Mouse (Mus musculus) small intestine, adult 2 months (tissue): ENCODE results near the gene Nhlrc4. TPM values are rescaled to one million over a fixed set of nuclear protein-coding genes. Genes with fewer than 3 reads are reported as not detected.

ENCODE experiments used
- H3K27ac ChIP-seq: fragments of 200-500 bp; 2 replicates; pipeline ENCODE4 v1.5.1; 2012; ENCODE audit warnings: low read depth, low read length, control low read depth, inconsistent platforms; ENCODE audit not compliant: insufficient read depth
- H3K27me3 ChIP-seq: fragments of 200-500 bp; 2 replicates; pipeline ENCODE4 v1.6.1; 2012; ENCODE audit warnings: mild to moderate bottlenecking, moderate library complexity, low read length, inconsistent platforms; ENCODE audit not compliant: control insufficient read depth, insufficient read depth
- H3K36me3 ChIP-seq: fragments of 200-500 bp; 2 replicates; pipeline ENCODE4 v1.6.1; 2012; ENCODE audit warnings: mild to moderate bottlenecking, low read length, control low read depth, inconsistent platforms; ENCODE audit not compliant: control insufficient read depth, insufficient read depth
- H3K4me1 ChIP-seq: fragments of 200-500 bp; 2 replicates; pipeline ENCODE4 v1.6.1; 2012; ENCODE audit warnings: low read length, inconsistent platforms, mixed read lengths; ENCODE audit not compliant: control insufficient read depth, insufficient read depth, insufficient read length
- H3K4me3 ChIP-seq: fragments of 200-500 bp; 2 replicates; pipeline ENCODE4 v1.5.1; 2012; ENCODE audit warnings: low read depth, mild to moderate bottlenecking, control low read depth, inconsistent platforms, low read length, moderate library complexity
- CTCF ChIP-seq: fragments of 200-500 bp; IDR thresholded peaks from 2 replicates; pipeline ENCODE4 v1.5.1; 2012; ENCODE audit warnings: low read depth, mild to moderate bottlenecking, control low read depth, inconsistent platforms, low read length, moderate library complexity, mixed read lengths; ENCODE audit not compliant: insufficient replicate concordance, insufficient read length; ENCODE audit errors: extremely low read depth
- POLR2A ChIP-seq: fragments of 200-500 bp; IDR thresholded peaks from 2 replicates; pipeline ENCODE4 v1.6.1; 2012; ENCODE audit warnings: low read depth, mild to moderate bottlenecking, control low read depth, inconsistent platforms, low read length, moderate library complexity
- WGBS: fragments of 180-500 bp; shearing (Covaris S2); methylation state at CpG from one replicate; pipeline ENCODE4 v1.1.7; 2018; 5-methylcytosine and 5-hydroxymethylcytosine counted together
- polyA plus RNA-seq: library from polyadenylated mRNA; depleted of rRNA; stranded (reverse); fragments of >200 nt; gene quantifications from 2 replicates; pipeline ENCODE4 v1.2.3, GENCODE M21; 2012; rRNA removed

The Nhlrc4 gene
- polyA plus RNA-seq, 1 experiment: not detected

DNA sequence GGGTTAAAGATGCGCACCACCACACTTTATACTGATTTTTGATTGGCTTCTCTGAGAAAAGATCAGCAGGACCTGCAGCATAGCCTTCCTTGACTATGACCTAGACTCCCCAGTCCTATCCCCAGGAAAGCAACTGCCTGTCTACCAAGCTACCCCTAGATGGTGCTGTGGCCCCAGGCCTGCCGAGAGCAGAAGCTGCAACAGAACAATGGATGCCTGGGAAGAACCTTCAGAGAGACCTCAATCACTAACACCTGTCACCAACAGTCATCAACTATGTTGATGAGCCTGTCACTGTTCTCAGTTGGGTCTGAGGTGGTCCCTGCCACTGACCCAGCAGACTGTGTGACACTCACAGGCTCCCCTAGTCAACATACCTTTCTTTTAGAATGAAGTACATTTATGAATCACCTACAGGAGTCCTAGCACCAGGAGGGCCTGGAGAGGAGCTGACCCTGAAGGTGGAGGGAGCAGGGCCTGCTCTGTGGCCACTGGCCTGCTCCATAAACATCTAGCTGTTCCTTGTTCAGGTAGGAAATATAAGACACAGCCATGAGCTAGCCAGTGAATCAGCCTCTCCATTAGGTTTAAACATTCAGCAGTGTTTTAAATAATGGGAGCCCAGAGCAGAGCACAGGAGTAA is 50.7 kb downstream of the Nhlrc4 start:
- 33% methylated on average over 2 of the region's 2 CpGs for WGBS
- peak; percentile 97; the same call in 1 of the 2 replicates for TF ChIP-seq CTCF
- TF ChIP-seq POLR2A: no peak
- Histone ChIP-seq H3K27ac (no peak overlapping the region), H3K4me1 (no peaks in the 10 kb centered on the region), H3K27me3 (no peaks in the 10 kb centered on the region), H3K36me3 (peaks cover 6% of the 10 kb centered on the region), H3K4me3 (no peak overlapping the region)

Other genes starting within 250 kb of the Nhlrc4 start
- gene Gng13, start 227.8 kb downstream of the Nhlrc4 start, polyA plus RNA-seq: 0.20 and 0.30 TPM in 2 replicates
- 7.3 and 15.2 TPM in 2 replicates for gene Chtf18, start 217.5 kb downstream of the Nhlrc4 start, polyA plus RNA-seq
- gene Rpusd1, start 217.3 kb downstream of the Nhlrc4 start, polyA plus RNA-seq: 12.4 and 23.0 TPM in 2 replicates
- 0.16 and 0.20 TPM in 2 replicates for gene Mslnl, start 208.9 kb downstream of the Nhlrc4 start, polyA plus RNA-seq
- 1.0 and 3.8 TPM in 2 replicates for gene Msln, start 190.6 kb downstream of the Nhlrc4 start, polyA plus RNA-seq
- gene Narfl, start 171.2 kb downstream of the Nhlrc4 start, polyA plus RNA-seq: 14.9 and 19.3 TPM in 2 replicates
- gene Haghl, start 159.3 kb downstream of the Nhlrc4 start, polyA plus RNA-seq: 12.7 and 25.0 TPM in 2 replicates
- gene Ccdc78, start 158.4 kb downstream of the Nhlrc4 start, polyA plus RNA-seq: 0.06 TPM in 1 of 2 replicates, not detected in the other
- 70.7 and 135 TPM in 2 replicates for gene Fam173a, start 152.1 kb downstream of the Nhlrc4 start, polyA plus RNA-seq
- gene AC134908.4, start 149.3 kb downstream of the Nhlrc4 start, polyA plus RNA-seq: 0.48 TPM in 1 of 2 replicates, not detected in the other
- gene Metrn, start 147.8 kb downstream of the Nhlrc4 start, polyA plus RNA-seq: 28.2 and 31.9 TPM in 2 replicates
- gene Fbxl16, start 135.9 kb downstream of the Nhlrc4 start, polyA plus RNA-seq: 3.1 and 3.7 TPM in 2 replicates
- gene Wdr24, start 121.3 kb downstream of the Nhlrc4 start, polyA plus RNA-seq: 18.2 and 40.0 TPM in 2 replicates
- 30.2 and 47.3 TPM in 2 replicates for gene Jmjd8, start 116.1 kb downstream of the Nhlrc4 start, polyA plus RNA-seq
- 76.7 and 141 TPM in 2 replicates for gene Stub1, start 111.6 kb downstream of the Nhlrc4 start, polyA plus RNA-seq
- 6.9 and 10.6 TPM in 2 replicates for gene Rhbdl1, start 107.7 kb downstream of the Nhlrc4 start, polyA plus RNA-seq
- 28.3 and 55.5 TPM in 2 replicates for gene Gm20683, start 103.2 kb downstream of the Nhlrc4 start, polyA plus RNA-seq
- 54.9 and 87.5 TPM in 2 replicates for gene Rhot2, start 100.1 kb downstream of the Nhlrc4 start, polyA plus RNA-seq
- gene Wdr90, start 83.5 kb downstream of the Nhlrc4 start, polyA plus RNA-seq: 8.3 and 13.3 TPM in 2 replicates
- gene Mcrip2, start 76.2 kb downstream of the Nhlrc4 start, polyA plus RNA-seq: 84.8 and 111 TPM in 2 replicates
- 149 and 196 TPM in 2 replicates for gene Mettl26, start 69.9 kb downstream of the Nhlrc4 start, polyA plus RNA-seq
- 0.72 and 2.6 TPM in 2 replicates for gene Wfikkn1, start 64.1 kb downstream of the Nhlrc4 start, polyA plus RNA-seq
- gene Rab40c, start 25.2 kb downstream of the Nhlrc4 start, polyA plus RNA-seq: 20.7 and 43.4 TPM in 2 replicates
- 59.8 and 74.1 TPM in 2 replicates for gene Pigq, start within 50 bp of the Nhlrc4 start, polyA plus RNA-seq
- 0.04 TPM in 1 of 2 replicates, not detected in the other for gene A930017K11Rik, start 7.6 kb upstream of the Nhlrc4 start, polyA plus RNA-seq
- gene Capn15, start 40.8 kb upstream of the Nhlrc4 start, polyA plus RNA-seq: 46.8 and 75.2 TPM in 2 replicates
- 37.3 and 116 TPM in 2 replicates for gene Rab11fip3, start 124.6 kb upstream of the Nhlrc4 start, polyA plus RNA-seq
- 10.9 and 14.5 TPM in 2 replicates for gene Decr2, start 145.4 kb upstream of the Nhlrc4 start, polyA plus RNA-seq
- gene Nme4, start 150.6 kb upstream of the Nhlrc4 start, polyA plus RNA-seq: 10.3 and 11.5 TPM in 2 replicates
- 189 and 283 TPM in 2 replicates for gene Tmem8, start 168.3 kb upstream of the Nhlrc4 start, polyA plus RNA-seq
- gene Mrpl28, start 178.5 kb upstream of the Nhlrc4 start, polyA plus RNA-seq: 54.6 and 82.5 TPM in 2 replicates
- 8.5 and 17.9 TPM in 2 replicates for gene Axin1, start 193.7 kb upstream of the Nhlrc4 start, polyA plus RNA-seq